Mouse (Mus musculus): ENCODE results near the gene Olfr633. TPM values are rescaled to one million over a fixed set of nuclear protein-coding genes. Genes with fewer than 3 reads are reported as not detected.

The Olfr633 gene
- polyA plus RNA-seq (2015; fragmentation: Nextera tagmentation; extraction: Ambion mirVana) = not detected in 2 replicates

DNA sequence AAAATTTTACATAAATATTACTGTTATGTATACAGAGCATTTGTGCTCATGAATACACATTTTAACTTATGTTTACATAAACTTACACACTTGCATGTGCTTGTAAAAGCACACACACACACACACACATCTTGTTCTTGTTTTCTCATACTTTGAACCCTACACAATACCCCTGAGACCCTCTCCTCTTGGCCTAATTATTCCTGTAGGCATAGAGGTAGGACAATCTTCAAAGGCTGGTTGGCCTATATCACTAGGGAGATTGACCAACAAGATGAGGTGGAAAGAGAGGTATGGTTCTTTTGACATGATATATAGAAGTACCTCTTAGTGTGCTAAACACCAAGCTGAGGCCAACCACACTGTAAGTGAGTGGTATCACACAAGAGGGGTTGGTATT is at the start of gene Olfr633:
Olfr633 (plus strand) TSS at position 301 of the 400 bp plus-strand sequence.

DNA sequence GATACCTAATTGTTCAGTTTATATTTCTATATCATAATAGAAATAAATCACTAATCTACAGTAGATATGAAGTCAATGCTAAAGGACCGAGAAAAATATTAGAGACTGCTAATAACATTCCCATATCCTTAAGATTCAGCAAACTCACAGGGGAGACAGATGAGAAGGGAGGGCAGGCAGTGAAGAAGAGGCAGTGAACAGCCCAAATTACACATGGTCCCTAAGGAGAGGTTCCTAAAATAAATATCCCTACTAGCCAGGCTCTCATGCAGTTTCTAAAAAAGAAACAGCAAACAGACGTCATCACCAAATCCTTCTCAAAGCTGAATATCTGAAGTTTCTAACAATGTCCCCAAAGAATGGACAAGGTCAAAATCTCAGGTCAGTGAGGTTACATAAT is 41.0 kb upstream of the Olfr633 start, which contains the start of gene Olfr65:
Olfr65 (plus strand) TSS at position 301 of the 400 bp plus-strand sequence.

DNA sequence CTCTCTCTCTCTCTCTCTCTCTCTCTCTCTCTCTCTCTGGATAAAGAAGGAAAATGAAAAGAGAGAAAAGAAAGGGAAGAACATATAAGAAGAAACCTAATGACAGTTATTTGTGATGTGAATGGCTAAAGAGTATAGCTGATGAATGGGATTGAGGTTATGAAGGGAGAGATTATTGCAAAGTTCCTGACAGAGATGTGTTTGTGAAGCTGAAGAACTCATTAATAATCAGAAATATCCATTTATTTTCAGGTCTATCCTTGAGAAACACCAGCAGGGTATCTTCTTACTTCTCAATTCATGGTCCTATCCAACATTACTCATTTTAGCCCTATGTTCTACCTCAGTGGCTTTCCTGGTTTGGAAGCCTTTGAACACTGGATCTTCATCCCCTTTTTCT is 15.7 kb upstream of the Olfr633 start, which contains the start of gene Olfr631:
Olfr631 (plus strand) TSS at position 301 of the 400 bp plus-strand sequence.

DNA sequence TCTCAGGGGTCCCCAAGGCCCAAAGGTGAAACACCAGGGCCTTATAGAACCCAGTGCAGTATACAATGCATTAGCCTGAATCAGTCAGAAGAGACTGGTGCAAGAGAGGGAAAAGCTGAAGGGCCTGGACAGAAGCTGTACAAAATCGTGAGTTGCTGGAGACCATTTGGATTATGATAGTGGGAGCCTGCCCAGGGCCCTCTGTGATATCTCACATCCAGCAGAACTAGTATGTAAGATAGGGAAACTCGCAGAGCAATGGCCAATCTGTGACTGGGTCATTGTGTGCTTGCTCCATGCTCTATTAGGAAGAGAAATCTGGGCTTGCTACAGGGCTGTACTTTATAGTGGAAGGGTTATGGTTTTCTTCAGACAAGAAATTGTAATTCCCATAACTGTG is 10.0 kb upstream of the Olfr633 start, which contains the start of gene Olfr632:
Olfr632 (plus strand) TSS at position 84 of the 400 bp plus-strand sequence.

DNA sequence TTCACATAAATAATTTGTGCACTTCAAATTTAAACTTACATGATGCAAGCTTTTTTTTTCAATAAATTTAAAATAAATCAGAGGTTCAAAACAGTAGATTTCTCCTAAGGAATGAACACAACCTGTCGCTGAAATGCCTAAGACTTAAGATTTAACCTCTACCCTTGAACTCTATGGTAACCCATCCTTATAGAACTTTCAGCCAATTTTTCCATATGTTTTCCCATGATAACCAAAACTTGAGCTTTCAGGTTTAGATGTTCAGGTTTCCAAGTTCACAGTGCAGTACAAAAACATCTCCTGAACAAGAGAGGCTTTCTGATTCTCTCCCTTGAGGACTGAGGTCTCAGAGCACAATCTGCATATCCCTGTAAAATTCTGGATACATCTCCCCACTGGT is 26.6 kb downstream of the Olfr633 start, which contains the start of gene Olfr635:
Olfr635 (plus strand) TSS at position 301 of the 400 bp plus-strand sequence.

DNA sequence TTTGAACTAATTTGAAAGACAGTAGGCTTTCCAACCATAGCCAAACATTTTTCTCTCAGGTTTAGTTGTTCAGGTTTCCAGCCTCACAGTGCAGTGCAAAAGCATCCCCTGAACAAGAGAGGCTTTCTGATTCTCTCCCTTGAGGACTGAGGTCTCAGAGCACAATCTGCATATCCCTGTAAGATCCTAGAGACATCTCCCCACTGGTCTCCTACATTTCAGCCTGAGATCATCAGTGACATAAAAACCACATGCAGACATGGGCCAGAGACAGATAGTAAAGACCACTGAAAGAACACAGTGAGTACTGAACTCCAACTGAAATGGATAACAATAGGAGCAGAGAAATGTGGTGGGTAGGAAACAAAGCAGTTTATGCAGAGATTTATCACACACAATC is 54.2 kb downstream of the Olfr633 start, which contains the start of gene Olfr638:
Olfr638 (plus strand) TSS at position 301 of the 400 bp plus-strand sequence.

Other genes with a start within 250 kb of the Olfr633 start
- not detected in 2 replicates for gene Olfr243, start 229.8 kb upstream of the Olfr633 start, polyA plus RNA-seq (2015; fragmentation: Nextera tagmentation; extraction: Ambion mirVana)
- gene Olfr628, start 214.1 kb upstream of the Olfr633 start, polyA plus RNA-seq (2015; fragmentation: Nextera tagmentation; extraction: Ambion mirVana) = not detected in 2 replicates
- not detected in 2 replicates for gene Olfr629, start 199.5 kb upstream of the Olfr633 start, polyA plus RNA-seq (2015; fragmentation: Nextera tagmentation; extraction: Ambion mirVana)
- not detected in 2 replicates for gene Olfr630, start 187.1 kb upstream of the Olfr633 start, polyA plus RNA-seq (2015; fragmentation: Nextera tagmentation; extraction: Ambion mirVana)
- gene Olfr69, start 172.8 kb upstream of the Olfr633 start, polyA plus RNA-seq (2015; fragmentation: Nextera tagmentation; extraction: Ambion mirVana) = not detected in 2 replicates
- not detected in 2 replicates for gene Olfr68, start 164.7 kb upstream of the Olfr633 start, polyA plus RNA-seq (2015; fragmentation: Nextera tagmentation; extraction: Ambion mirVana)
- not detected in 2 replicates for gene Olfr67, start 152.6 kb upstream of the Olfr633 start, polyA plus RNA-seq (2015; fragmentation: Nextera tagmentation; extraction: Ambion mirVana)
- 239 and 288 TPM in 2 replicates for gene Hbb-bt, start 130.4 kb upstream of the Olfr633 start, polyA plus RNA-seq (2015; fragmentation: Nextera tagmentation; extraction: Ambion mirVana)
- 1,091 and 1,331 TPM in 2 replicates for gene Hbb-bs, start 116.3 kb upstream of the Olfr633 start, polyA plus RNA-seq (2015; fragmentation: Nextera tagmentation; extraction: Ambion mirVana)
- not detected in 2 replicates for gene Hbb-bh2, start 103.9 kb upstream of the Olfr633 start, polyA plus RNA-seq (2015; fragmentation: Nextera tagmentation; extraction: Ambion mirVana)
- gene Hbb-bh1, start 101.3 kb upstream of the Olfr633 start, polyA plus RNA-seq (2015; fragmentation: Nextera tagmentation; extraction: Ambion mirVana) = not detected in 2 replicates
- gene Hbb-y, start 91.2 kb upstream of the Olfr633 start, polyA plus RNA-seq (2015; fragmentation: Nextera tagmentation; extraction: Ambion mirVana) = 0.77 TPM in 1 of 2 replicates, not detected in the other
- gene Olfr66, start 58.2 kb upstream of the Olfr633 start, polyA plus RNA-seq (2015; fragmentation: Nextera tagmentation; extraction: Ambion mirVana) = not detected in 2 replicates
- gene Olfr64, start 50.0 kb upstream of the Olfr633 start, polyA plus RNA-seq (2015; fragmentation: Nextera tagmentation; extraction: Ambion mirVana) = not detected in 2 replicates
- gene Olfr65, start 41.0 kb upstream of the Olfr633 start, polyA plus RNA-seq (2015; fragmentation: Nextera tagmentation; extraction: Ambion mirVana) = not detected in 2 replicates
- gene Olfr631, start 15.6 kb upstream of the Olfr633 start, polyA plus RNA-seq (2015; fragmentation: Nextera tagmentation; extraction: Ambion mirVana) = not detected in 2 replicates
- gene Olfr632, start 10.1 kb upstream of the Olfr633 start, polyA plus RNA-seq (2015; fragmentation: Nextera tagmentation; extraction: Ambion mirVana) = not detected in 2 replicates
- gene Olfr635, start 26.7 kb downstream of the Olfr633 start, polyA plus RNA-seq (2015; fragmentation: Nextera tagmentation; extraction: Ambion mirVana) = not detected in 2 replicates
- gene Olfr638, start 54.3 kb downstream of the Olfr633 start, polyA plus RNA-seq (2015; fragmentation: Nextera tagmentation; extraction: Ambion mirVana) = not detected in 2 replicates
- 0.04 TPM in 1 of 2 replicates, not detected in the other for gene Olfr639, start 72.9 kb downstream of the Olfr633 start, polyA plus RNA-seq (2015; fragmentation: Nextera tagmentation; extraction: Ambion mirVana)
- gene Olfr640, start 81.1 kb downstream of the Olfr633 start, polyA plus RNA-seq (2015; fragmentation: Nextera tagmentation; extraction: Ambion mirVana) = not detected in 2 replicates
- gene Olfr641, start 91.0 kb downstream of the Olfr633 start, polyA plus RNA-seq (2015; fragmentation: Nextera tagmentation; extraction: Ambion mirVana) = not detected in 2 replicates
- not detected in 2 replicates for gene Olfr642, start 108.2 kb downstream of the Olfr633 start, polyA plus RNA-seq (2015; fragmentation: Nextera tagmentation; extraction: Ambion mirVana)
- gene 4930516K23Rik, start 117.0 kb downstream of the Olfr633 start, polyA plus RNA-seq (2015; fragmentation: Nextera tagmentation; extraction: Ambion mirVana) = not detected in 2 replicates
- not detected in 2 replicates for gene Olfr644, start 127.4 kb downstream of the Olfr633 start, polyA plus RNA-seq (2015; fragmentation: Nextera tagmentation; extraction: Ambion mirVana)
- not detected in 2 replicates for gene Olfr645, start 141.0 kb downstream of the Olfr633 start, polyA plus RNA-seq (2015; fragmentation: Nextera tagmentation; extraction: Ambion mirVana)
- not detected in 2 replicates for gene Olfr646, start 160.4 kb downstream of the Olfr633 start, polyA plus RNA-seq (2015; fragmentation: Nextera tagmentation; extraction: Ambion mirVana)
- not detected in 2 replicates for gene Ubqln5, start 185.4 kb downstream of the Olfr633 start, polyA plus RNA-seq (2015; fragmentation: Nextera tagmentation; extraction: Ambion mirVana)
- not detected in 2 replicates for gene Olfr643, start 193.0 kb downstream of the Olfr633 start, polyA plus RNA-seq (2015; fragmentation: Nextera tagmentation; extraction: Ambion mirVana)
- not detected in 2 replicates for gene Ubqln3, start 198.8 kb downstream of the Olfr633 start, polyA plus RNA-seq (2015; fragmentation: Nextera tagmentation; extraction: Ambion mirVana)
- gene Ubqlnl, start 206.1 kb downstream of the Olfr633 start, polyA plus RNA-seq (2015; fragmentation: Nextera tagmentation; extraction: Ambion mirVana) = not detected in 2 replicates
- not detected in 2 replicates for gene Olfm5, start 220.4 kb downstream of the Olfr633 start, polyA plus RNA-seq (2015; fragmentation: Nextera tagmentation; extraction: Ambion mirVana)
- gene Olfr648, start 239.0 kb downstream of the Olfr633 start, polyA plus RNA-seq (2015; fragmentation: Nextera tagmentation; extraction: Ambion mirVana) = 0.32 and 0.45 TPM in 2 replicates

Data from neural tube, postnatal 0 days (tissue).